Mouse (Mus musculus) heart, embryonic 16.5 days (tissue): Measurements from ENCODE around the gene Snapc5. TPM values are rescaled to one million over a fixed set of nuclear protein-coding genes. Genes with fewer than 3 reads are reported as not detected.
"Not testable (repeated sequence)": the region's sequence is repeated elsewhere in the genome, so short reads cannot be mapped to it uniquely, and the experiment has no call there.

Experiments used
- ATAC-seq: fragments of 200-750 bp; cut with Nextera tagmentation; replicated peaks from 2 replicates; pipeline ENCODE4 v1.8.0; 2017; ENCODE audit warnings: moderate number of reproducible peaks; ENCODE audit not compliant: insufficient read depth, low FRiP score; ENCODE audit errors: extremely low read depth
- H3K27ac ChIP-seq: fragments of 300-500 bp; sonication (generic); 2 replicates; pipeline ENCODE4 v1.5.1; 2014; ENCODE audit warnings: mild to moderate bottlenecking, low read length, control low read depth, moderate library complexity
- H3K27me3 ChIP-seq: fragments of 300-500 bp; sonication (generic); 2 replicates; pipeline ENCODE4 v1.6.1; 2014; ENCODE audit warnings: low read length, mixed read lengths; ENCODE audit not compliant: control insufficient read depth, insufficient read depth
- H3K36me3 ChIP-seq: fragments of 300-500 bp; sonication (generic); 2 replicates; pipeline ENCODE4 v1.6.1; 2014; ENCODE audit not compliant: control insufficient read depth, insufficient read depth
- H3K4me1 ChIP-seq: fragments of 300-500 bp; sonication (generic); 2 replicates; pipeline ENCODE4 v1.6.1; 2014; ENCODE audit warnings: low read length, mixed read lengths; ENCODE audit not compliant: control insufficient read depth, insufficient read depth
- H3K4me2 ChIP-seq: fragments of 300-500 bp; sonication (generic); 2 replicates; pipeline ENCODE4 v1.6.1; 2014; ENCODE audit warnings: low read depth, mild to moderate bottlenecking, control low read depth, low read length
- H3K4me3 ChIP-seq: fragments of 300-500 bp; sonication (generic); 2 replicates; pipeline ENCODE4 v1.5.1; 2014; ENCODE audit warnings: mild to moderate bottlenecking, control low read depth, low read length
- H3K9ac ChIP-seq: fragments of 300-500 bp; sonication (generic); 2 replicates; pipeline ENCODE4 v1.6.1; 2014; ENCODE audit warnings: low read length, control low read depth
- H3K9me3 ChIP-seq: fragments of 300-500 bp; sonication (generic); replicated peaks from 2 replicates; pipeline ENCODE4 v1.6.1; 2016; ENCODE audit warnings: low read length; ENCODE audit not compliant: control insufficient read depth
- WGBS: fragments of 180-500 bp; shearing (Covaris S2); extraction: QIAGEN DNeasy Blood & Tissue Kit; methylation state at CpG from one replicate; pipeline ENCODE4 v1.1.7; 2014; 5-methylcytosine and 5-hydroxymethylcytosine counted together
- polyA plus RNA-seq: library from polyadenylated mRNA; unstranded; fragments of >200 nt; fragmentation: Nextera tagmentation; extraction: Ambion mirVana; gene quantifications from 2 replicates; pipeline ENCODE4 v1.2.1, GENCODE M21; 2015

Snapc5 gene
- polyA plus RNA-seq, result 30.5 TPM in 2 replicates

DNA sequence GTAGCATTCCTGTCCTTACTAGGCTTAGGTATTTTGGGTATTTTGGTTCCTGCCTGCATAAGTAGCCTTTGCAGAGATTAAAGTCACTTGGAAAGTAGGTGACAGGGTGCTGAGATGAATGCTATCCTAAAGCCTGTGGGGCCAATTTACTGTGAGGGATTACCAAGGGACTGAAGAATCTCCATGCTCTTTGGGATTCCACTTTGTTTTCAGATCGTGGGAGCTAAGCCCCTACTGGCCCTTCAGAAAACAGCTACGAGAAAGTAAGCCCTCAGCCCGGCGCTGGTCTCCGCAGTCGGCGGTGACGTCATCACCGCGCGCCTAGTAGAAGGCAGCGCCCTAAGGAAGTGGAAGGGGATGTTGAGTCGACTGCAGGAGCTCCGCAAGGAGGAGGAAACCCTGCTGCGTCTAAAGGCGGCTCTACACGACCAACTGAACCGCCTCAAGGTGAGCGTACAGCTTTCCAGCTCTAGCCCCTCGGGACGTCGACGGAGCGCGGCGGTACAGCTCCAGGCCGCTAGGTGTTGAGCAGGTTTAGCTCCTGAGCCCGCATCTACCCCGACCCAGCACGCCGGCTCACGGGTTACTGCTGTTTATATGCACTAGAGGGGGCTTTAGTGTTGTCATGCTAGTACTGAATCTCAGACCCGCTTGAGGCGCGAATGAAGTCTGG, at the start of gene Snapc5:
Gene Snapc5 (plus strand): TSS at position 301 of the 673 bp plus-strand sequence.
- Histone ChIP-seq H3K4me2 (peak within 1 kb of the TSS; percentile 78), H3K4me3 (peak within 1 kb of the TSS; percentile 78), H3K4me1 (peaks cover 13% of the 10 kb centered on the region), H3K27me3 (no peaks in the 10 kb centered on the region), H3K9ac (peak within 1 kb of the TSS; percentile 80), H3K36me3 (peaks cover 52% of the 10 kb centered on the region), H3K27ac (peak within 1 kb of the TSS; percentile 87), H3K9me3 (no peaks in the 10 kb centered on the region)
- peak; percentile 95 for ATAC-seq
- WGBS, result under 1% methylated on average over 35 of the region's 35 CpGs

GRCm38 (mm10) chr9:64131623-64132022, 47.5 kb upstream of the Snapc5 start:
- Histone ChIP-seq H3K4me3 (no peak overlapping the region), H3K9me3 (no peaks in the 10 kb centered on the region), H3K27ac (no peak overlapping the region), H3K36me3 (peaks cover 2% of the 10 kb centered on the region; the same call in 1 of the 2 replicates), H3K4me1 (no peaks in the 10 kb centered on the region), H3K4me2 (no peak overlapping the region), H3K27me3 (no peaks in the 10 kb centered on the region), H3K9ac (no peak overlapping the region)
- ATAC-seq, result no peak
- 86% methylated on average over 6 of the region's 6 CpGs for WGBS

GRCm38 (mm10) chr9:64138896-64139295, 40.2 kb upstream of the Snapc5 start:
- H3K9me3 ChIP-seq, H3K4me3 ChIP-seq, H3K27me3 ChIP-seq, H3K9ac ChIP-seq, H3K27ac ChIP-seq, H3K4me1 ChIP-seq, ATAC-seq, H3K4me2 ChIP-seq: not testable (repeated sequence)
- WGBS, result 10% methylated on average over 6 of the region's 6 CpGs
- peaks cover 17% of the 10 kb centered on the region for H3K36me3 ChIP-seq

DNA sequence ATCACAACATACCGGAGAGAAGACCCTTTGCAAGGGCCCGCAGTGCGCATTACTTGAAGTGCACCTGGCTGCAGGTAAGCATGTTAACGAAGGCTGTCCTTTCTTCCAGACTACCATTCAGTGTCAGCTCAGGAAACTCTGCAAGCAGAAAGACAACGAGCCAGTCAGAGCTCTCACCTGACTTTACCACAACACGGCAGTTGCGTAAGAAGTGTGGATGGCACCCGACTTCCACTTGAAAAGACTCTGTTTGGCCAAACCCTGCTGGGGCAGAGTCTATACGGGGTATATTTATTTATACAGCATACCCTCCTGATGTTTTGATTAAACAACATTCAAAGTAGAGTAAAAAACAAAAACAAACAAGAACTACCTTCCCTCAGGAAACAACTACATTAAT, 39.2 kb upstream of the Snapc5 start:
- peaks cover 19% of the 10 kb centered on the region for H3K36me3 ChIP-seq
- no peak for ATAC-seq
- no peaks in the 10 kb centered on the region for H3K4me1 ChIP-seq
- H3K27me3 ChIP-seq, result no peaks in the 10 kb centered on the region
- 87% methylated on average over 9 of the region's 9 CpGs for WGBS
- no peaks in the 10 kb centered on the region for H3K9me3 ChIP-seq
- no peak overlapping the region for H3K4me2 ChIP-seq
- H3K4me3 ChIP-seq, result no peak overlapping the region
- H3K27ac ChIP-seq, result no peak overlapping the region
- no peak overlapping the region for H3K9ac ChIP-seq

GRCm38 (mm10) chr9:64156641-64157040, 22.4 kb upstream of the Snapc5 start:
- H3K27me3 ChIP-seq, result no peaks in the 10 kb centered on the region
- H3K9ac ChIP-seq, result no peak overlapping the region
- H3K4me1 ChIP-seq, result no peaks in the 10 kb centered on the region
- H3K27ac ChIP-seq, result no peak overlapping the region
- ATAC-seq, result no peak
- H3K9me3 ChIP-seq, result no peaks in the 10 kb centered on the region
- 77% methylated on average over 1 of the region's 1 CpGs for WGBS
- H3K4me2 ChIP-seq, result no peak overlapping the region
- peaks cover 41% of the 10 kb centered on the region for H3K36me3 ChIP-seq
- no peak overlapping the region for H3K4me3 ChIP-seq

GRCm38 (mm10) chr9:64160471-64160870, 18.6 kb upstream of the Snapc5 start:
- Histone ChIP-seq H3K27me3 (no peaks in the 10 kb centered on the region), H3K27ac (no peak overlapping the region), H3K4me3 (no peak overlapping the region), H3K4me2 (no peak overlapping the region), H3K4me1 (no peaks in the 10 kb centered on the region), H3K9me3 (no peaks in the 10 kb centered on the region), H3K9ac (no peak overlapping the region), H3K36me3 (peaks cover 21% of the 10 kb centered on the region)
- ATAC-seq, result no peak
- 88% methylated on average over 5 of the region's 5 CpGs for WGBS

DNA sequence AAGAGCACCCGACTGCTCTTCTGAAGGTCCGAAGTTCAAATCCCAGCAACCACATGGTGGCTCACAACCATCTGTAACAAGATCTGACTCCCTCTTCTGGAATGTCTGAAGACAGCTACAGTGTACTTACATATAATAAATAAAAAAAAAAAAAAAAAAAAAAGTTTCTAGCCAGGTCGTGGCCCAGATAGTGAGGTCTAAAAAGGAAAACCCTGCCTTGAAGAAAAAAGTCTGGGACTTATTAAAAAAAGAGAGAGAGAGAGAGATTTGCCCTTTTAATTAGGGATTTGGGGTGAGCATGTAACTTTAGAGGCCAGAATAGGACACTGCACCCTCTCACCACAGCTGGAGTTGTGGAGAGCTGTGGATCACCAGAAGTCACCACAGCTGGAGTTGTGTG, 9.1 kb upstream of the Snapc5 start:
- H3K4me3 ChIP-seq, H3K36me3 ChIP-seq, H3K9me3 ChIP-seq, ATAC-seq, H3K9ac ChIP-seq, H3K27me3 ChIP-seq, H3K4me2 ChIP-seq, H3K27ac ChIP-seq: not testable (repeated sequence)
- WGBS, result 86% methylated on average over 3 of the region's 3 CpGs
- peaks cover 19% of the 10 kb centered on the region for H3K4me1 ChIP-seq

DNA sequence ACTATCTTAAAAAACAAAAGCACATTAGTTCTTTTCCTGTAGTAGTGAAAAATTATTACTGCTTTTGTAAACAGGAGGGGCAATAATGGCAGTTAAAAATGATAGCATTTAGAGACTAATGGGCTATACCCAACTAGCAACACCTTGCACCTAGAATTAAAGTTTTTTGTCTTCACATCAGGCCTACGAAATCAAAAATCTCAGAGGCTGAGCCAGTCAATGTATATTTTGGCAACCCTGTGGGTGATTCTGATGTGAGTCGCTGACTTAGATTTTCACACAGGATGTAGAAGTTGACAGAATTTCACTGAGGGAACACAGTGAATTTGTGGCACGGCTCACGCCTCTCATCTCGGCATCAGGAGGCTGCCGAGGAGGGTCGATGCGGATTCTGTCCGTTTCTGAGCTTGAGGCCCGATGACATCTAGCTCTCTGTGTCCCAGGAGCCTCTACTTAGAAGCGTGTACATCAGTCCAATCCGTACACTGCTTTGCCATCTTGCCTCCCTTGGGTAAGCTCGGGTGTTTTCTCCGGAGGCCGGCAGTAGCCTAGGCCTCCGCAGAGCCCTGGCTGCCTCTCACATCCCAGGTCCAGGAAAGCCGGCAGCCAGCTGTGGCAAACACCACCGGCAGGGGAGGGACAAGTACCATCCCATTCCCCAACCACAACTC, 6.8 kb upstream of the Snapc5 start:
- H3K4me1 ChIP-seq, result peaks cover 19% of the 10 kb centered on the region
- H3K4me2 ChIP-seq, result peak overlapping the region; percentile 69
- WGBS, result 2% methylated on average over 18 of the region's 18 CpGs
- peak overlapping the region; percentile 82 for H3K27ac ChIP-seq
- H3K36me3 ChIP-seq, result peaks cover 27% of the 10 kb centered on the region
- peak overlapping the region; percentile 87 for H3K9ac ChIP-seq
- H3K27me3 ChIP-seq, result no peaks in the 10 kb centered on the region
- H3K9me3 ChIP-seq, result no peaks in the 10 kb centered on the region
- ATAC-seq, result peak; percentile 24; the same call in 1 of the 2 replicates
- peak overlapping the region; percentile 98 for H3K4me3 ChIP-seq
